Mouse (Mus musculus) midbrain, embryonic 15.5 days (tissue): Measurements from ENCODE around the gene Map4k4. TPM values are rescaled to one million over a fixed set of nuclear protein-coding genes. Genes with fewer than 3 reads are reported as not detected.

Experiments
- ATAC-seq: fragments of 200-750 bp; cut with Nextera tagmentation; replicated peaks from 2 replicates; pipeline ENCODE4 v1.8.0; 2017; ENCODE audit warnings: moderate TSS enrichment
- H3K27ac ChIP-seq: fragments of 300-500 bp; sonication (generic); 2 replicates; pipeline ENCODE4 v1.5.1; 2015; ENCODE audit warnings: mild to moderate bottlenecking, inconsistent platforms
- H3K27me3 ChIP-seq: fragments of 300-500 bp; sonication (generic); replicated peaks from 2 replicates; pipeline ENCODE4 v1.6.1; 2015; ENCODE audit warnings: inconsistent platforms
- H3K36me3 ChIP-seq: fragments of 300-500 bp; sonication (generic); replicated peaks from 2 replicates; pipeline ENCODE4 v1.6.1; 2015; ENCODE audit warnings: inconsistent platforms
- H3K4me1 ChIP-seq: fragments of 300-500 bp; sonication (generic); 2 replicates; pipeline ENCODE4 v1.6.1; 2015; ENCODE audit warnings: inconsistent platforms
- H3K4me2 ChIP-seq: fragments of 300-500 bp; sonication (generic); 2 replicates; pipeline ENCODE4 v1.6.1; 2015; ENCODE audit warnings: inconsistent platforms, mild to moderate bottlenecking, moderate library complexity
- H3K4me3 ChIP-seq: fragments of 300-500 bp; sonication (generic); 2 replicates; pipeline ENCODE4 v1.5.1; 2015; ENCODE audit warnings: mild to moderate bottlenecking, inconsistent platforms
- H3K9ac ChIP-seq: fragments of 300-500 bp; sonication (generic); 2 replicates; pipeline ENCODE4 v1.6.1; 2015; ENCODE audit warnings: mild to moderate bottlenecking, inconsistent platforms
- H3K9me3 ChIP-seq: fragments of 300-500 bp; sonication (generic); 2 replicates; pipeline ENCODE4 v1.6.1; 2016; ENCODE audit warnings: inconsistent platforms
- WGBS: fragments of 180-500 bp; shearing (Covaris S2); methylation state at CpG from one replicate; pipeline ENCODE4 v1.1.7; 2015; ENCODE audit warnings: mixed read lengths; 5-methylcytosine and 5-hydroxymethylcytosine counted together
- polyA plus RNA-seq: library from polyadenylated mRNA; unstranded; fragments of >200 nt; fragmentation: Nextera tagmentation; extraction: Ambion mirVana; gene quantifications from 2 replicates; pipeline ENCODE4 v1.2.1, GENCODE M21; 2015

Map4k4 gene
- polyA plus RNA-seq, 1 experiment from 2014 or later, result 55.2 TPM

- Histone ChIP-seq H3K4me1 (peaks cover 77% of the 10 kb centered on the region), H3K4me2 (no peak overlapping the region)
- no peak for ATAC-seq
Observed at GRCm38 (mm10) chr1:39957981-39958380, 57.3 kb downstream of the Map4k4 start.

GRCm38 (mm10) chr1:39960623-39961022 is 59.9 kb downstream of the Map4k4 start:
- Histone ChIP-seq H3K4me3 (no peak overlapping the region), H3K27ac (no peak overlapping the region), H3K27me3 (no peaks in the 10 kb centered on the region), H3K9ac (no peak overlapping the region), H3K4me1 (peaks cover 67% of the 10 kb centered on the region), H3K36me3 (no peaks in the 10 kb centered on the region; the same call in 1 of the 2 replicates), H3K9me3 (no peaks in the 10 kb centered on the region), H3K4me2 (no peak overlapping the region)
- ATAC-seq, result no peak
- 92% methylated on average over 1 of the region's 1 CpGs for WGBS

More at GRCm38 (mm10) chr1:39957981-39958380, 57.3 kb downstream of the Map4k4 start:
- Histone ChIP-seq H3K9ac (no peak overlapping the region), H3K9me3 (no peaks in the 10 kb centered on the region), H3K36me3 (no peaks in the 10 kb centered on the region; the same call in 1 of the 2 replicates), H3K4me3 (no peak overlapping the region), H3K27ac (no peak overlapping the region), H3K27me3 (no peaks in the 10 kb centered on the region)
- WGBS, result 83% methylated on average over 7 of the region's 7 CpGs

- ATAC-seq, result no peak
- H3K27me3 ChIP-seq, result no peaks in the 10 kb centered on the region
- no peaks in the 10 kb centered on the region; the same call in 1 of the 2 replicates for H3K36me3 ChIP-seq
- no peaks in the 10 kb centered on the region for H3K9me3 ChIP-seq
- WGBS, result 83% methylated on average over 6 of the region's 6 CpGs
- no peak overlapping the region for H3K4me3 ChIP-seq
- no peak overlapping the region for H3K4me2 ChIP-seq
- peaks cover 63% of the 10 kb centered on the region for H3K4me1 ChIP-seq
- no peak overlapping the region for H3K27ac ChIP-seq
- H3K9ac ChIP-seq, result no peak overlapping the region
Observed at GRCm38 (mm10) chr1:39961113-39961512, 60.4 kb downstream of the Map4k4 start.

- WGBS, result 61% methylated on average over 4 of the region's 4 CpGs
- no peaks in the 10 kb centered on the region for H3K27me3 ChIP-seq
- peaks cover 55% of the 10 kb centered on the region for H3K4me1 ChIP-seq
- H3K4me2 ChIP-seq, result no peak overlapping the region
- H3K36me3 ChIP-seq, result no peaks in the 10 kb centered on the region; the same call in 1 of the 2 replicates
- no peaks in the 10 kb centered on the region for H3K9me3 ChIP-seq
- H3K9ac ChIP-seq, result no peak overlapping the region
- no peak for ATAC-seq
- H3K27ac ChIP-seq, result peak overlapping the region; percentile 49; the same call in 1 of the 2 replicates
- no peak overlapping the region for H3K4me3 ChIP-seq
Observed at GRCm38 (mm10) chr1:39962321-39962720, 61.6 kb downstream of the Map4k4 start.

GRCm38 (mm10) chr1:39962840-39963239 is 62.1 kb downstream of the Map4k4 start:
- 0 out of 2 replicates have a peak, but pooled peaks have one; percentile 21 for ATAC-seq
- Histone ChIP-seq H3K4me1 (peaks cover 50% of the 10 kb centered on the region), H3K36me3 (no peaks in the 10 kb centered on the region; the same call in 1 of the 2 replicates), H3K27ac (peak overlapping the region; percentile 49; the same call in 1 of the 2 replicates), H3K9ac (no peak overlapping the region), H3K9me3 (no peaks in the 10 kb centered on the region), H3K4me3 (no peak overlapping the region), H3K27me3 (no peaks in the 10 kb centered on the region), H3K4me2 (no peak overlapping the region)
- WGBS, result 79% methylated on average over 8 of the region's 8 CpGs

- no peak overlapping the region for H3K9ac ChIP-seq
- 51% methylated on average over 3 of the region's 3 CpGs for WGBS
- peak; percentile 32 for ATAC-seq
- 0 out of 2 replicates have a peak overlapping the region, but pooled peaks have one; percentile 17 for H3K27ac ChIP-seq
- no peak overlapping the region for H3K4me2 ChIP-seq
- H3K27me3 ChIP-seq, result no peaks in the 10 kb centered on the region
- H3K9me3 ChIP-seq, result no peaks in the 10 kb centered on the region
- H3K36me3 ChIP-seq, result no peaks in the 10 kb centered on the region; the same call in 1 of the 2 replicates
- peaks cover 46% of the 10 kb centered on the region for H3K4me1 ChIP-seq
- no peak overlapping the region for H3K4me3 ChIP-seq
Observed at GRCm38 (mm10) chr1:39963821-39964220, 63.1 kb downstream of the Map4k4 start.

- peaks cover 45% of the 10 kb centered on the region for H3K4me1 ChIP-seq
- WGBS, result 82% methylated on average over 2 of the region's 2 CpGs
- no peak overlapping the region for H3K4me2 ChIP-seq
- ATAC-seq, result no peak
- no peak overlapping the region for H3K27ac ChIP-seq
- no peaks in the 10 kb centered on the region for H3K9me3 ChIP-seq
- H3K9ac ChIP-seq, result no peak overlapping the region
- H3K36me3 ChIP-seq, result no peaks in the 10 kb centered on the region; the same call in 1 of the 2 replicates
- no peak overlapping the region for H3K4me3 ChIP-seq
- H3K27me3 ChIP-seq, result no peaks in the 10 kb centered on the region
Observed at GRCm38 (mm10) chr1:39964427-39964826, 63.7 kb downstream of the Map4k4 start.

- Histone ChIP-seq H3K9me3 (no peaks in the 10 kb centered on the region), H3K4me1 (peaks cover 45% of the 10 kb centered on the region), H3K27me3 (no peaks in the 10 kb centered on the region), H3K36me3 (no peaks in the 10 kb centered on the region; the same call in 1 of the 2 replicates), H3K4me3 (no peak overlapping the region), H3K9ac (no peak overlapping the region), H3K4me2 (no peak overlapping the region), H3K27ac (no peak overlapping the region)
- ATAC-seq, result no peak
- 72% methylated on average over 3 of the region's 3 CpGs for WGBS
Observed at GRCm38 (mm10) chr1:39965461-39965860, 64.7 kb downstream of the Map4k4 start.

GRCm38 (mm10) chr1:39968999-39969398 is 68.3 kb downstream of the Map4k4 start:
- Histone ChIP-seq H3K4me2 (no peak overlapping the region), H3K4me3 (no peak overlapping the region), H3K9ac (no peak overlapping the region), H3K9me3 (no peaks in the 10 kb centered on the region), H3K27me3 (no peaks in the 10 kb centered on the region), H3K4me1 (peaks cover 39% of the 10 kb centered on the region), H3K27ac (peak overlapping the region; percentile 5; the same call in 1 of the 2 replicates), H3K36me3 (peaks cover 3% of the 10 kb centered on the region; the same call in 1 of the 2 replicates)
- 74% methylated on average over 7 of the region's 7 CpGs for WGBS
- ATAC-seq, result no peak

GRCm38 (mm10) chr1:39969771-39970406 is 69.2 kb downstream of the Map4k4 start:
- 54% methylated on average over 2 of the region's 2 CpGs for WGBS
- H3K4me1 ChIP-seq, result peaks cover 36% of the 10 kb centered on the region
- peaks cover 6% of the 10 kb centered on the region; the same call in 1 of the 2 replicates for H3K36me3 ChIP-seq
- H3K4me2 ChIP-seq, result no peak overlapping the region
- no peak overlapping the region for H3K4me3 ChIP-seq
- no peaks in the 10 kb centered on the region for H3K9me3 ChIP-seq
- ATAC-seq, result no peak
- no peak overlapping the region for H3K9ac ChIP-seq
- no peaks in the 10 kb centered on the region for H3K27me3 ChIP-seq
- H3K27ac ChIP-seq, result no peak overlapping the region

- 62% methylated on average over 7 of the region's 7 CpGs for WGBS
Observed at GRCm38 (mm10) chr1:39972411-39972810, 71.7 kb downstream of the Map4k4 start.

GRCm38 (mm10) chr1:39973911-39974310 is 73.2 kb downstream of the Map4k4 start:
- H3K9ac ChIP-seq, result no peak overlapping the region
- 0 out of 2 replicates have a peak overlapping the region, but pooled peaks have one; percentile 34 for H3K27ac ChIP-seq
- H3K36me3 ChIP-seq, result peaks cover 13% of the 10 kb centered on the region; the same call in 1 of the 2 replicates
- no peak overlapping the region for H3K4me2 ChIP-seq
- H3K4me3 ChIP-seq, result no peak overlapping the region
- ATAC-seq, result no peak
- no peaks in the 10 kb centered on the region for H3K27me3 ChIP-seq
- no peaks in the 10 kb centered on the region for H3K9me3 ChIP-seq
- WGBS, result 70% methylated on average over 4 of the region's 4 CpGs
- peaks cover 30% of the 10 kb centered on the region for H3K4me1 ChIP-seq

More at GRCm38 (mm10) chr1:39972411-39972810, 71.7 kb downstream of the Map4k4 start:
- Histone ChIP-seq H3K36me3 (peaks cover 13% of the 10 kb centered on the region; the same call in 1 of the 2 replicates), H3K4me3 (no peak overlapping the region), H3K9ac (no peak overlapping the region), H3K4me1 (peaks cover 36% of the 10 kb centered on the region), H3K27ac (peak overlapping the region; percentile 42; the same call in 1 of the 2 replicates), H3K27me3 (no peaks in the 10 kb centered on the region), H3K9me3 (no peaks in the 10 kb centered on the region), H3K4me2 (no peak overlapping the region)
- no peak for ATAC-seq
